Mouse (Mus musculus) c-Kit-positive CD71-positive TER-119-positive erythroid progenitor cells, embryonic 14.5 days (primary cell): ENCODE results near the gene Ugt1a9.

ENCODE experiments used
- DNase-seq: peaks from one replicate; pipeline ENCODE4 v3.0.0-alpha.2; 2013; ENCODE audit warnings: low spot score

The Ugt1a9 gene

DNA sequence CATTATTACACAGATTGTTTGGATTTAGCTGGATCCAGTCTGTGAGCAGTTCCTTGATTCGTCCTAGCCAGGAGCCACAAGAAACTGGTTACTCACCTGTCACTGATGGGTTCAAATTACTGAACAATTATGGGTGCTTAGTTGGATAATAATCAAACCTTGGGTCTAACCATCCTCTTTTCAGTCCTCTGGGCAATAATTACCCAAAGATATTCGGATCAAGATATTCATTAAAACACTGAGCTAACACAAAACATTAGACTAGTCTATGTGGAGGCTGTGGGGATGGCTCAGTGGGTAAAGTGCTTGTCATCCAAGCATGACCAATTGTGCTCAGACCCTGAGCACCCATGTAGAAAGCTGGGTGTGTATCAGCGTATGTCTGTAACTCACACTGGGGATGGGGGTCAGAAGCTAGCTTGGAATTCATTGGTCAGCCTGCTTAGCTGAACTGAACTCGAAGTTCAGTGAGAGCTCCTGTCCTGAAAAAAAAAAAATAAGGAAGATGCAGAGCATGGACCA, 165.4 kb downstream of the Ugt1a9 start:
- no peak for DNase-seq

DNA sequence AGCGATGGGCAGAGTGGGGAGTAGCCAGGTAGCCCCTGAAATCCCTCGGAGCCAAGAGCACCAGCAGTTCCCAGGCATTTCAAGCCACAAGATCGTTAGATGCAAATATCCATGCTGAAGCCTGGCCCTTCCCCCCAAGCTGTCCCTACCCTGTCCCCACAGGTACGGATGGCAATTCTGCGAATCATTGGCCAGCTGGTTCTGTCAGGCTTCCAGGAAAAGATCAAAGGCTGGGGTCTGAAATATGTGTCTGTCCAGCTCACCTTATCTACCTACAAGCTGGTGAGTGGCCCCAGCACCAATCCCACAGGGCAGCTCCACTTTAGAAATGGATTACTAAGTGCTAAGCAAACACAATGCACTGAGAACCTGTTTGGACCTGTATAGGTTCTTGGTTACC, 166.7 kb downstream of the Ugt1a9 start:
- no peak for DNase-seq

DNA sequence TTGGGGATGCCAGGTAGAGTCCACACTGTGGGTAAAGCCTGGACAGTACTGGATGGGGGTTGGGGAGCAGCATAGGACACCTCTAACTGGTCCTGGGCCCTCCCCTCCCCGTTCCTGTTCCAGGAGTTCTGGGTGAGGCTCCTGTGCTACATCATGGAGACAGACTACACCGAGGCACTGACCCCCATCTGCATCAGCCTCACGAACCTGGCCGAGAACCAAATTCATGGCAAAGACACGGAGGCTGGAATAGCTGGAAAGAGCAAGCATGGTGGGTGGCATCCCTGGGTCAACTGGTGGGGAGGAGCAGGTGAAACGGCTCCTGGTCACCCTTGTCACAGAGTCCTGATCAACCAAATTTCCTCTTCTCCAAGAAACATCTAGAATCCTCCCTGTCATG, 168.2 kb downstream of the Ugt1a9 start:
- DNase-seq: no peak

DNA sequence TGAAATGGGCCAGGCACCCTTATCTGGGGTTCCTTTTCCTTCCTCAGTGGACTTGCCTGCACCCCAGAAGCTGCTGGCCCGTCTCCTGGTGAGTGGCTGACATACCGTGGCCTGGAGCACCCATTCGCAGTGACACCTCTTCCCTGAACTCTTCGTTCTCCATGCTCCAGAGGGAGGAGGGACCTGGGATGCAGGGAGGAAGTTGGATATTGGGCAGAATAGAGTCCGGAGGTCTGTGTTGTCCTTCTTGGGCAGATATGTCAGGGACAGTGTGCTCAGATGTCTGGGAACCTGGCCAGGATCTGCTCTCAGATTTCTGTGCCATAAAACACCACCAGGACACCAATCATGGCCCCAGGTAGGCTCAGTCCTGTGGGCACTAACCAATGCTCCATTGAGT, 169.5 kb downstream of the Ugt1a9 start:
- DNase-seq: no peak

DNA sequence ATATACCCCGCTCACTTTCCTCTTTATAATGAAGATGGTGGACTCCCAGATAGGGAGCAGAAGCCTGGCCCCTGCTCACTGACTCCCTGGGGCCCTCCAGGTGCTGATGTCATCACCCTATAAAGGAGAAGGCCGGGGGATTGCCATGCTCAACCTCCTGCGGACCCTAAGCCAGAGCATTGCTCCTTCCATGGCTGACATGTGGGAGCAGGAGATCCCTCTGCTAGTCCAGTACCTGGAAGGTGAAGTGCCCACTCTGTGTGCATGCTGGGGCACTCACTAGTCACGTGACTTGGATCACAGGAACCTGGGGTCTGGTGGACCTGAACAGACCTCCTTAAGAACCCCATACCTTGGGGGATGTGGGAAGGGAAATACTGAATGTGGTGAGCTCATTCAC, 170.0 kb downstream of the Ugt1a9 start:
- DNase-seq: no peak

DNA sequence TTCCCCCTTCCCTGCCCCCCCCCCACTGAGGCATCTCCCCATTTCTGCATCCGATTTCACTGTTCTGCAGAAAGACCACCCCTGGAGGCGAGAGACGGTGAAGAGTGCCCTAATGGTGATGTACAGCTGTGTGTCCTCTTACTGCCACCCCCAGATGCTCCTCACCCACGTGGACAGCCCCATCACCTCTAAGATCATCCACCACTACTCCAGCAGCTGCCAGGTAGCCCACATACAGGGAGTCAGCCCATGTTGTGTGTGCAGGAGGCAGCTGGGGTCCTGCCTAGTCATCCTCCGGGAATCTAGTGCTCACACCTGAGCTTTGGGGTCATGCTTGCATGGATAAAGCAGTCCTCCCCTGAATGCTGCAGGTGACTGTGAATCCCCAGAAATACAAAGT, 173.3 kb downstream of the Ugt1a9 start:
- DNase-seq: no peak

DNA sequence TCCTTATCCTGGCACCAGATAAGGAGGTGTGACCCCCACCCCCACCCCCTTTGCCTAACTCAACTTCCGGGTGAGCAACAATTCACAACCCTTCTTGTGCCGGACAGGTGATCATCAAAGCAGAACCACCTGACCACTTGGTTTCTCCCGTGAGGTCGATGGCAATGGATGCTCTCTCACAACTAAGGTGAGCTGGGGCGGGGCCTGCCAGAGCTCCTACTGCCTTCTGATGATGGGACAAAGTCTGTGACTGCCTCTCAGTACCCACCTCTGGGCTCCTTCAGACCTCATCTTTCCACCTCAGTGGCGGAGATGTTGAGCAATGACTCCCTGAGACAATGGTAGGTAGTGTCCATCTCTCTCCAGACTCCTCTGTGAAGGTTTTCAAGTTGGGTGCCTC, 175.3 kb downstream of the Ugt1a9 start:
- DNase-seq: no peak

DNA sequence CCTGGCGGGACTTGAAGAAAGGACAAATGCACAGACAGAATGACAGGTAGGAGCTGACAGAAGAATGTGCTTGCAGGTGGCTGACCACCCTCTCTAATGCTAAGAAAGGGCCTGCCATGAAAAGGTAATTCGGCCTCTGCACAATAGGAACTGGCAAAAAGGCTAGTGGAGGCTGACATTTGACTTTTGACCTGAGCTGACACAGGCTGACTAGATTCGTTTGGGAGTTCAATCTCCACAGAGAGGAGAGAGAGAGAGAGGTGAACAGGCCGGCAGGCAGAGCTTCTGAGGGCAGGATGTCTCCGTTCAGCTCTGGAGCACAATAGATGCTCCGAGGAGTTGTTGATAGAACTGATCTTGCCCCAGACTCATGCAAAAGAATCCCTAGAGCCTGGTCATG, 175.8 kb downstream of the Ugt1a9 start:
- no peak for DNase-seq

DNA sequence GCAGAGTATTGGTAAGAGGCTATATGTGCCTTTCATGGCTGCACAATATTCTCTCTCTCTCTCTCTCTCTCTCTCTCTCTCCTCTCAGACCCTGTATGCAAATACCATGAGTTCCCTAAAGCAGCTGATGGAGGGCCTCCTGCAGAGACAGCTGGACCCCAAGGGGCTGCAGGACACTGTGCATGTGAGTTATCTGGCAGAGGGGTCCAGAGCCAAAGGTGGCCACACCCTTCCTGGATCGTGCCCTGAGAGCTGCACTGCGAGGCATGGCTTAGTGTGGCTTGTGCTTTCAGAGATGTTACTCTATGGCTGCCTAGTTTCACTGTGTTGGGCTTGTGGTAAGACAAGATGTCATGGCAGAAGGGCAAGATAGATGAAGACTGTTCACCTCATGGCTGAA, 177.1 kb downstream of the Ugt1a9 start:
- no peak for DNase-seq

DNA sequence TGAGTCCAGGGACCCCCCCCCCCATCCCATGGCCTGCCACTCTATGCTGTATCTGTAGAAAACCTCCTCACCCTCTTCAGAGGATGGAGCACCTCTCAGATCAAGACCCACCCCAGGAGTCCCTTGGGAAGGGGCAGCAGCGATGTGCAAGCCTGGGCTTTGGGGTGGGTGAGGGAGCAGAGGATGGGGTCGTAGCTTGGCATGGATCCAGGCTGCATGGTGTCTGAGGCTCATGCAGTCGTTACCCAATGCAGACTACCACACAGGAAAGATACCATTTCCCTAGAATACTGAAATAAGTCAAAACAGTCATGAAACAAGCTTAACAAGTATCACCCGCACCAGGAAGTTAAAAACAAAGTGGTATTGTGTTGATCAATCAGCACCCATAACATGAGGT, 178.1 kb downstream of the Ugt1a9 start:
- DNase-seq: no peak

DNA sequence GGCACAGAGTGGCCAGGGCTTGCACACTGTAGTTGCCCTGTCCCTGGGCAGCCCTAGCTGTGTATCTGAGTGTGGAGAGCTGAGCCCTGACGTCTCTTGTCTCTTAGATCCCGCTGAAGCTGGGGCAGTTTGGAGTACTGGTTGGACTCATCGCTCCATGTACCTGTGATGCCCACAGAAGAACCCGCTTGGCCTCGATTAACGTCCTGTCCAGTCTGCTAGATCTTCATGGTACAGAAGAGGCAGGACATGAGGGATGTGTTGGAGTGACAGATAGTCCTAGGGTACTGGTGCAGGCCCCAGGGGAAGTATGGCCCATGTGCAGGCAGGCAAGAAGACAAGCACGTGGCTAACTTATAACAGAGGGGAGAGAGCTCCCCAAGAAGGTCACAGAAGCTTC, 179.0 kb downstream of the Ugt1a9 start:
- no peak for DNase-seq

DNA sequence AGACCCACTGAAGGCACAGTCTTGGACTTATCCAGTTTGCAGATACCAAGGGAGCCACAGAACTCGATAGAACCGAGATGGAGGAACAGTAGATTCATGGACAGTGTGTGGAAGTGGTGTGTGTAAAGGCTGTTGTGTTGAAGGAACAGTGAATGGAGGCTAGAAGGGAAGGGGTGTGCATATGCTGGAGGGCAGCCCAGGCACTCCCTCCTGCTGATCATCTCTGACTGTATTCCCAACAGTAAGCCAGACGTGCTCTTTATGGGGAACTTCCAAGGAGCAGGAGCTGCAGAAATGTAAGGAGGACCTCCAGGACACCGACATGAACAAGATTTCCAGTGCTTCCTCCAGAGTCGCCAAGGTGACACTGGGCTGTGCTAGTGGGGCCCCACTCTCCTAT, 179.4 kb downstream of the Ugt1a9 start:
- no peak for DNase-seq

DNA sequence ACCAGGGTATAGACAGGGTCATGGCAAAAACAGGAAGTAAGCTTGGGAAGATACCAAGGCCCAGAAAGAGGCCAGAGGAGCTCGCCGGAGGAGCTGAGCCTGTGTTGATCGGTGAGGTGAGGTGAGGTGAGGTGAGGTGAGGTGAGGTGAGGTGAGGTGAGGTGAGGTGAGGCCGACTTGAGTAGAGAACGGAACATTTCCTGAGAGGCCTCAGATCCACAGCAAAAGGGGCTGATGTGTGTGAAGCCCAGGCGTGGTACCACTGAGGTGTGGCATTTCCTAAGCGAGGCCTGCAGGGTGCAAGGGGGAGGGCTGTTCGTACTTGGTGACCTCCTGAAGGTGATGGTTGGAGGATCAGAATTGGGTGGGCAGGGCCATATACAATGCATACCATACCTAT, 182.5 kb downstream of the Ugt1a9 start:
- no peak for DNase-seq

DNA sequence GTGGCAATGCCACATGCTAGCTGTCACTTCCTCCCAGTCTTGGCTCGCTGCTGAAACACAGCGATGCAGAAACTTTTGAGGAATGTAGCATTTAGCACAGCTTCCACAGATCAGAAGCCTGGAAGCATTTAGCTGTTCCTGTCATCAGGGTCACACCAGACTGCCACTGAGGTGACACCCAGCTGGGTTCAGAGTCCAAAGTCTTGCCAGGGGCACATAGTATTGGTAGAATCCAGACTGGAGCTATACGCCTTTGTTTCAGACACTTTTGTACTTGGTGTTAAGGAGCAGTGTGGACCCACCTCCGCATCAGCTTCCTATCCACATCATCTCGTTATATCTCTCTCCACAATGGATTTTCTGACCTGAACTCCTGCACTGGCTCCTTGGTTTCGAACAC, 182.9 kb downstream of the Ugt1a9 start:
- no peak for DNase-seq

DNA sequence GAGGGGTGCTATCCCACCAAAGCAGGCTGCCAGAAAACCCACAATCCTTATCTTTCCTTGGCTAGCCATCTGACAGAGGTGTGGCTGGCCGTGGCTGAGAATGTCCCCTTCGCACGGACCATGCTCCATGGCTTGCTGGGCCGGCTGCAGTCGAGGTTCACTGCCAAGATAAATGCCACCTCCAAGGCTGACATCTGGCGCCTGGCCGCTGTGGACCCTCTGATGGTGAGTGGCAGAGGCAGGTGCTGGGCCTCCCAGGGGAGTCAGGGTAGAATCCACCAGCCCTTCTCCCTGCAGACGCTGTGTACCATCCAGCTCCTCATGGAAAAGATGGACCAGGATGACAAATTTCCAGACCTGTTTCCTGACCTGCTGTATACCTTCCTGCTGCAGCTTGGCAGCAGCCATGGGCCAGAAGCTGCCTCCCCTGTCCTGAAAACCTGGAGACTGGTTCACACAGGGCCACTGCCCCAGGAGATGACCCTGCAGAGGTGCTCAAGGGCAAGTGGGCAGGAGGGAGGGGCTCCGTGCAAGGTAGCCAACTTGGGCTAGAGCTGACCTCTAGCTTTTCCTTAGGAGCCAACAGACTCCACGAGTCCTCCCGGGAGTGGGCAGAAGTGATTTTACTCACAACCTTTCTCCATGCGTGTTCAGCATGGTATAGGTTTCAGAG, 184.3 kb downstream of the Ugt1a9 start:
- no peak for DNase-seq

DNA sequence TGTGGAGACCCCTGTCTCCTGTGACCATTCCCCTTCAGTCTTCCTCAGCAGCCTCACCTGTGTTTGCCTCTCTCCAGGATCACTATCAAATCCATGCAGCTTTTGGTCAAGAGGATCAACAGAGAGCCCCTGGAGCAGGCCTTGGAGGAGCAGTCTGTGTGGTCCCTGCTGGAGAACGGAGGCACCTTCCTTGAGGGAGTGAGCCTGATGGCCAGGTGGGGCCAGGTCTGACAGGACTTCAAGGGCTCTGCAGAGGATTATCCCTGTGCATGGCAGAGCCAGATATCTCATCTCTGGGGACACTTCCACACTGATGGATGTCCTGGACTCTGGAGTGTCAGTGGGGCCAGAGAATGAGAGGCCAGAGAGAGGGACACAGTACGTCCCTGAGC, 184.9 kb downstream of the Ugt1a9 start:
- no peak for DNase-seq

DNA sequence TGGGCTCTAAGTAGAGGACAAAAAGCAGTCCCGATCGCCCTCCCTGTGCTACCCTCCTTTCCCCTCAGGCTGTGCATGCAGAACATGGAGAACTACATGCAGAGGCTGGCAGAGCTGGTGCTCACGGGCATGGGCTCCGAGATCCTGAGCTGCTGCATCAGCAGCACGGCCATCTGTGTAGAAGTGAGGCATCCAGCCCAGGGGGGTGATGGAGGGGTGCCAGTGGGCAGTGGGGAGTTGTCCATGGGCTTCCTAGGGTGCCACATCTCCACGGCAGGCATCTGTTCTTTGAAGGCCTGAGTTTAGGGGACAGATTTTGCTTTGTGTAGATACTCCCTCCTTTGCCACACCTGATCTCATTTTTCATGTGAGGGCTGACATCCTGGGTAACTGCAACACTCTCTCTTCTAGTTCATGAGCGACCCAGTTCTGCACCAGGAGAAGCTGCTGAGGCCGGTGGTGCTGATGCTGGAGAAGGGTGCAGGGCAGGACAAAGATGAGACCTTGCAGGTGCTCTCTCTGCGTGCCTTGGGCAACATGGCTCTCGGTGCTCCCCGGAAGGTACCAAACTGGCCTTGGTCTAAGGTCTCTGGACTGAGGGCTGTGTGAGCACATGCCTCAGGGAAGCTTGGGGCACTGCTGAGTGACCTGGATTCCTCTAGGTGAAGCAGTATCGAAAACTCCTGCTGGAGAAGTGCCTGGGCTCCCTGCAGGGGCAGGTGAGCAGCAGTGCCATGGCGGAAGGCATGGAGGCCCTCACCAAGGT, 185.6 kb downstream of the Ugt1a9 start:
- DNase-seq: no peak

DNA sequence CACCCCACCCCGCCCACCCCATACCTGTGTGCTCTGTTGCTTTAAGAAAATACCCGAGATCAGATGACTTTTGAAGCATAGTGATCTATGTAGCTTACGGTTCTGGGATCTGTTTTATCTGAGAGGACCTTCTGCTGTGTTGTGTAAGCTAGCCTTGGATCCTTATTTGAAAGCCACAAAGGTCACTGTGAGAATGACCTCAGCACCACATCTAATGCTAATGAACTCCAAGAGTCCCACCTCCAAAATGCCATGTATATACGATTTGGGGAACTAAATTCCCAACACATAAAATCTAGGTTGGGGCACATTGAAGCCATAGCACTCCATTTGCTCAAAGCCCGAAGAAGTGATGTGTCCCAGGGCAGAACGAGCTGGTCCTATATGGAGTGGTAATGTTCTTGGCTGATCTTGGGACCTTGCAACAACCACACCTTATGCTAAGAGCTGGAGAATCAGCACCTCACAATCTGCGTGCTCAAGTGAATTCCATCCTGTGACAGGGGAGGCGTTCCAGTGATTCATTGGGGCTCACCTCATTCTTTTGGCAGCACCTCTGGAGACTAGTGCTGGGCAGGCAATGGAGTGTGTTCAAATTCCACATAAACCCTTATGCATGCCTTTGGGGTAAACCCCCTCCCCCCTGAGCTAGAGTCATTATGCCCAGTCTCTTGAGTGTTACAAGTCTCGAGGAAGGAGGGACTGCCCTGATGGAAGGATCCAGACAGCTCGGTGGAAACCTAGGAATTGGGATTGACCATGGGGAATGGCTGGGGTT, 186.5 kb downstream of the Ugt1a9 start:
- no peak for DNase-seq

DNA sequence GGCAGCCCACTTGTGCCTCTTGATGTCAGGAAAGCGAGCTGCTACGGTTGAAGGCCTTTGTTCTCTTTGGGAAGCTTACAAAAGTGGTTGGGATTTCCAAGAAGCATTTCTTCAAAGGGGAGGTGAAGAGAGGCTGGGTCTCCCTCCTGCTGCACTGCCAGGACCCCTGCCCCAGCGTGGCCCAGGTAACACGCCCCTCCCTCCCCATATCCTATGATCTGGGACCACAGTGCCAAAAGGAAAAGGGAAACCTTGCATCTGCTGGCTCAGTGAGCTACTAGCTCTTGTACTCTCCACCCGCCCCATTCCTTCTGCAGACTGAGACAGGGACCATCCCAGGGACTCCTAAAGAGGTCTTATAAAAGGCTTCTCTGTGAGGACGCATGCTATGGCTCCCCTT, 187.1 kb downstream of the Ugt1a9 start:
- DNase-seq: no peak

DNA sequence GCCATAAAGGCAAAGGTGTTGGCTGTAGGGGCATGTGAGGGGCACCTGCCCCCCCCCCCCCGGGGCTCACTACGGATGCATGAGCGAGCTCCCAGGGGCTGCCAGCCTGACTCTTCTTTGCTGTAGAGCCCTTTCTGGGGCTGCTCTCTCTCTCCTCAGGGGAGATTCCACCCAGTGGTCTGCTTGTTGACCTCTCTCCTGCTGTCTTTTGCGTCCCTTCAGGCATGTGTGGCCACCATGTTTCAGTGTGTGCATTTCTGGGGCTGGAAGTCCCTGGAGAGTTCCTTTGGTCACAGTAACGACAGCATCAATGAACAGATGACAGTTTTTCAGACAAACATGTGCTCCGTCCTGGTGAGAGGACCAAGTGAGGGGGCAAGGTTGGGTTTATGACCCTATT, 187.8 kb downstream of the Ugt1a9 start:
- DNase-seq: no peak

DNA sequence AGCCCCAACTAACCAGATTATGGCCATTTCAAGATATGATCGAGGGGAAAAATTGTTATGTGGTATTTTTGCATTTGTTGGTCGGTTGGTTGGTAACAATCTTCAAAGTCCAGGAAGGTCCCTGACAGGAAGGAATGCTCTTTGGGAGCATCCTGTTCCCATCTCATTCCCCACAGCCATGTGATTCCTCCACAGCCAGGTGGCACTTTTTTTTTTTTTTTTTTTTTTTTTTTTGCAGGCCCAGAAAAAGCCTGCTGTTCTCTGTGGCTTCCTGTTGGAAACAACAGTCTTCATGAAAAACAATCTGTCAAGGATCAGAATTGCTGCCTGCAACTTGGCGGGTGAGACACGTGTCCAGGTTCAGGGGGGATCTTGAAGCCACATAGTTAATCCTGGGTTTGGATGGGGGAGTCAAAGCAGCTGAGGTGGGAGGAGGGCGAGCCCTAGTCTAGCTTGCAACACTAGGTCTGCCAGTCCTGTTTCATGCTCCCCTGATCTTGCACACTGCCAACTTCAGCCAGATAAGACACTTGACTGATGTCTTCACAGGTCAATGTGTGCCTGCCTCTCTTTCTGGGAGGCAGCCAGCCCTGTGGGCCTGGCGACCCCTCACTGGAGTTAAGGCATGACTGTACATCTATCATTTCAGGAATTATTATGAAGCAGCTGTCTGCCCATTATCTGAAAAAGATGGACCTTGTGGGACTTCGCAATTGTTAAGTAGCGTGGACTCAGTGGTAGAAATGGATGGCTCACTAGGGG, 188.5 kb downstream of the Ugt1a9 start:
- DNase-seq: no peak

DNA sequence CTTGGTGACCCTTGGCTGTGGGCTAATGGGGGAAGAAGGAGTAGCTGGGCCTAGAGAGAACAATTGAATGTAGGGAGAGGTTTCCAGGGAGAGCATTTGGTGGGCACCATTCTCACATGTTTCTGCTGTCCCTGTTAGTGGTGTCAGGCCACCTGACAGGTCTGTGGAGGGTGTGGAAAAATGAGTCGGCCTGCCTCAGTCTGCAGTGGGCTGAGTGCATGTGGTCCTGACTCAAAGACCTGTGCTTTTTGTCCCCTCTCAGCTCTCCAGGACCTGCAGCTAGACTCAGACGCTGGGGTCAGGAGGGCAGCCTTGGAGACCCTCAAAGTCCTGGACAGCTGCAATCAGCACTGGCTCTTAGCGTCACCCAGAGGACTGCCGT, 189.0 kb downstream of the Ugt1a9 start:
- DNase-seq: no peak
